Mouse (Mus musculus) Patski (cell line): ENCODE measurements around the gene Mblac1. TPM values are rescaled to one million over a fixed set of nuclear protein-coding genes. Genes with fewer than 3 reads are reported as not detected.

Source experiments
- ATAC-seq: fragments of 100-300 bp; one replicate; pipeline ENCODE4 v1.8.0; 2021
- CTCF ChIA-PET: fragments of 350-600 bp; sonication (Branson Sonifier 250); formaldehyde crosslinking; loops from one replicate; lab custom pipeline; 2022; ENCODE audit warnings: inconsistent platforms; lab: Charles Lee
- POLR2A ChIA-PET: fragments of 350-600 bp; sonication (Branson Sonifier 250); formaldehyde crosslinking; loops from one replicate; lab custom pipeline; 2022; ENCODE audit warnings: antibody characterized with exemption, inconsistent platforms; lab: Charles Lee
- DNase-seq: peaks from one replicate; pipeline ENCODE4 v3.0.0-alpha.2; 2011; ENCODE audit warnings: low read depth, low spot score
- H3K27me3 ChIP-seq: fragments of 371-371 bp; one replicate; pipeline ENCODE4 v1.5.1; 2021
- CTCF ChIP-seq: fragments of 100-300 bp; IDR thresholded peaks from one replicate; pipeline ENCODE4 v1.5.1; 2021
- in situ Hi-C: fragments of 300-500 bp; cut with MboI; formaldehyde crosslinking; loops from 3 replicates; pipeline ENCODE4 v1.11.1; 2018; ENCODE audit warnings: low pct_unique_long_range_greater_than_20kb, mixed read lengths
- polyA plus RNA-seq: library from polyadenylated mRNA; unstranded; gene quantifications from one replicate; pipeline ENCODE4 v1.2.3, GENCODE M21; 2021

The Mblac1 gene
- polyA plus RNA-seq, 1 experiment from 2014 or later: 11.4 TPM

GRCm38 (mm10) chr5:138229511-138229910 lies 35.4 kb downstream of the Mblac1 start:
- ATAC-seq (no peak), DNase-seq (no peak)
- POLR2A ChIA-PET: interaction anchor here (0.8 to 1.1 kb wide), 2 partner anchors 8 to 25 kb away, joined by 3 to 4 read pairs; no protein-coding TSS in a partner anchor
- CTCF ChIA-PET: interaction anchor here (0.7 to 2.8 kb wide), 5 partner anchors 9 to 40 kb away, joined by 3 to 7 read pairs (median 4); no protein-coding TSS in a partner anchor
- no peaks in the 10 kb centered on the region for H3K27me3 ChIP-seq
- no peak for TF ChIP-seq CTCF
- in situ Hi-C loops: loop anchor here (10.0 kb wide), 1 partner anchor 295 kb away; no protein-coding TSS in a partner anchor

GRCm38 (mm10) chr5:138233778-138234177 lies 39.7 kb downstream of the Mblac1 start:
- ATAC-seq: peak; percentile 17
- no peak for TF ChIP-seq CTCF
- in situ Hi-C loops: no loop called here
- H3K27me3 ChIP-seq: no peaks in the 10 kb centered on the region
- ChIA-PET CTCF (interaction anchor here (2.6 to 3.0 kb wide), 2 partner anchors 13 to 424 kb away, joined by 6 to 28 read pairs; no protein-coding TSS in a partner anchor), POLR2A (no interaction called here)
- DNase-seq: no peak

GRCm38 (mm10) chr5:138234224-138234623 lies 40.1 kb downstream of the Mblac1 start:
- in situ Hi-C loops: no loop called here
- POLR2A ChIA-PET: no interaction called here

GRCm38 (mm10) chr5:138241511-138241910 lies 47.4 kb downstream of the Mblac1 start:
- peaks cover 11% of the 10 kb centered on the region for H3K27me3 ChIP-seq
- ATAC-seq: no peak
- ChIA-PET POLR2A (no interaction called here), CTCF (no interaction called here)
- in situ Hi-C loops: no loop called here
- DNase-seq: no peak
- no peak for TF ChIP-seq CTCF

More at GRCm38 (mm10) chr5:138234224-138234623, 40.1 kb downstream of the Mblac1 start:
- ATAC-seq (no peak), DNase-seq (no peak)
- no peaks in the 10 kb centered on the region for H3K27me3 ChIP-seq
- CTCF ChIA-PET: interaction anchor here (1.1 to 3.0 kb wide), 4 partner anchors 8 to 423 kb away, joined by 4 to 28 read pairs (median 6); partner anchors contain the start of gene Nxpe5
- no peak for TF ChIP-seq CTCF

Other genes starting within 250 kb of the Mblac1 start
- gene Gjc3, start 231.2 kb upstream of the Mblac1 start, polyA plus RNA-seq: not detected
- gene Azgp1, start 212.8 kb upstream of the Mblac1 start, polyA plus RNA-seq: not detected
- not detected for gene Smok3a, start 173.1 kb upstream of the Mblac1 start, polyA plus RNA-seq
- not detected for gene Smok3b, start 172.9 kb upstream of the Mblac1 start, polyA plus RNA-seq
- not detected for gene Smok3c, start 141.1 kb upstream of the Mblac1 start, polyA plus RNA-seq
- 32.9 TPM for gene Zkscan1, start 109.2 kb upstream of the Mblac1 start, polyA plus RNA-seq
- gene Zscan21, start 77.4 kb upstream of the Mblac1 start, polyA plus RNA-seq: 60.4 TPM
- 11.5 TPM for gene Zfp113, start 38.6 kb upstream of the Mblac1 start, polyA plus RNA-seq
- gene Cops6, start 33.2 kb upstream of the Mblac1 start, polyA plus RNA-seq: 274 TPM
- 39.7 TPM for gene Ap4m1, start 22.3 kb upstream of the Mblac1 start, polyA plus RNA-seq
- 104 TPM for gene Mcm7, start 21.9 kb upstream of the Mblac1 start, polyA plus RNA-seq
- gene Taf6, start 6.9 kb upstream of the Mblac1 start, polyA plus RNA-seq: 60.2 TPM
- gene Cnpy4, start 6.8 kb upstream of the Mblac1 start, polyA plus RNA-seq: 68.3 TPM
- 2.2 TPM for gene Nxpe5, start 31.6 kb downstream of the Mblac1 start, polyA plus RNA-seq
- 125 TPM for gene Lamtor4, start 61.2 kb downstream of the Mblac1 start, polyA plus RNA-seq
- gene BC037034, start 69.7 kb downstream of the Mblac1 start, polyA plus RNA-seq: 36.9 TPM
- gene Gal3st4, start 78.5 kb downstream of the Mblac1 start, polyA plus RNA-seq: 0.62 TPM
- gene Gm43720, start 85.6 kb downstream of the Mblac1 start, polyA plus RNA-seq: 0.01 TPM
- 13.9 TPM for gene Gpc2, start 85.7 kb downstream of the Mblac1 start, polyA plus RNA-seq
- gene Stag3, start 85.9 kb downstream of the Mblac1 start, polyA plus RNA-seq: 4.5 TPM
- not detected for gene Pvrig, start 147.6 kb downstream of the Mblac1 start, polyA plus RNA-seq
- gene Zfp157, start 247.2 kb downstream of the Mblac1 start, polyA plus RNA-seq: 12.8 TPM